Mouse (Mus musculus): ENCODE measurements around the gene Hist1h3a.
"Not testable (repeated sequence)": the region's sequence is repeated elsewhere in the genome, so short reads cannot be mapped to it uniquely, and the experiment has no call there.

The Hist1h3a gene

GRCm38 (mm10) chr13:23740910-23741309 lies 21.3 kb downstream of the Hist1h3a start:
- DNase-seq = no peak

DNA sequence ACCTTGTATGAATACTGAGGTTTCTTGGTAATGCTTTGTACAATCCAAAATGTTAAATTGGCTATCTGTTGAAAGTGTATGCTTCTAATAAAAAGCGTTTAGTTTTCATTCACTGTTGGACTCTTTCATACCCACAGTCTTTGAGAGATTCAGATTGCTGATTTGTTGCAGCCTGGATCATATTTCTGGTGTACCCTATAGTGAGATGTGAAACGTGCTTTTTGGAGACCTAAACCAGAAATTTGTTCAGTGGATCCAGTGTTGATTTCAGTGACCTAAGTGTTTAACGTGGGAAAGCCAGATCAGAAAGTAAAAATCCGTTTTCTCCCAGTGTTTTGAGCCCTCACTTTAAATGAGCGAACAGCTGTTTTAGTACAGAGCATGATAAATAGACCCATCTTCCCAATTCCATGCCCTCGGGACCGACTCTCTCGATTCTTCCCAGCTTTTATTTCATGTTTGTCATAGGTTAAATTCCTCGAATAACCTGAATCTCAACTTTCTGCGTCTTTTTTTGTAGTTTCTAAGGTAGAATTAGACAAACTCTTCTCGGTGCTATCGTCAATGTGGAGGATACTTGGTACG lies 21.8 kb downstream of the Hist1h3a start:
- no peak for DNase-seq

GRCm38 (mm10) chr13:23739922-23740252 lies 22.3 kb downstream of the Hist1h3a start:
- DNase-seq = no peak

GRCm38 (mm10) chr13:23739069-23739921 lies 22.9 kb downstream of the Hist1h3a start:
- DNase-seq = peak; percentile 97 to 98

DNA sequence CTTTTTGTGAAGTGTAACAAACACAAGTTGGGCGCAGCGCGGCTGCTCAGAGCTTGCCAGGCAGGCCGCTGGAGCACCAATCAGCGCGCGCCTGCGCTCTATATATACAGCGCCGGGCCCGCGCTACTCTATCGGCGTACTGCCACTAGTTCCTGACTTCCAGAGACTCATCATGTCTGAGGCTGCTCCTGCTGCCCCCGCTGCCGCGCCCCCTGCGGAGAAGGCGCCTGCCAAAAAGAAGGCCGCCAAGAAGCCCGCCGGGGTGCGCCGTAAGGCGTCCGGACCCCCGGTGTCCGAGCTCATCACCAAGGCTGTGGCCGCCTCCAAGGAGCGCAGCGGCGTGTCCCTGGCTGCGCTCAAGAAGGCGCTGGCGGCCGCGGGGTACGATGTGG lies 23.5 kb downstream of the Hist1h3a start, which contains the start of gene Hist1h1c:
Gene Hist1h1c, plus strand, starts transcription at position 132 of the 392 bp plus-strand sequence.
- DNase-seq = peak; percentile 89 to 92

DNA sequence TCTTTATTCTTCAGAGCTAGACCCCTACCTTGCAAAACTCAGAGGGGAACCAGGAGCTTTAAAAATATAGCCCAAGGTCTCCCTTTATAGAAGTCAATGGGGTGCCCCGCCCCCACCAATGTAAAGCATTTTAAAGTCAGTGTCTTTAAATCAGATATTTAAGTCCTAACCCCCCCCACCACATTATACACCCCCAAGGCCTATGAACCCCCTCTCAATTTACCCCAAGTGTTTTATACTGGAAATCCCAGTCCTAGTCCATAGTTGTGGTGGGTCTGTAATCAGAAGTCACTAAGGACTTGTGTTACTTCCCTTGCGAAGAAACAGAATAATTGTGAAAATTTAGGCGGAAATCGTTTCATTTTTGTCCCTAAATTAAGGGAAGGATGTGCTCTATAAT lies 24.1 kb downstream of the Hist1h3a start:
- DNase-seq = no peak

GRCm38 (mm10) chr13:23737091-23737490 lies 25.1 kb downstream of the Hist1h3a start:
- DNase-seq = no peak

DNA sequence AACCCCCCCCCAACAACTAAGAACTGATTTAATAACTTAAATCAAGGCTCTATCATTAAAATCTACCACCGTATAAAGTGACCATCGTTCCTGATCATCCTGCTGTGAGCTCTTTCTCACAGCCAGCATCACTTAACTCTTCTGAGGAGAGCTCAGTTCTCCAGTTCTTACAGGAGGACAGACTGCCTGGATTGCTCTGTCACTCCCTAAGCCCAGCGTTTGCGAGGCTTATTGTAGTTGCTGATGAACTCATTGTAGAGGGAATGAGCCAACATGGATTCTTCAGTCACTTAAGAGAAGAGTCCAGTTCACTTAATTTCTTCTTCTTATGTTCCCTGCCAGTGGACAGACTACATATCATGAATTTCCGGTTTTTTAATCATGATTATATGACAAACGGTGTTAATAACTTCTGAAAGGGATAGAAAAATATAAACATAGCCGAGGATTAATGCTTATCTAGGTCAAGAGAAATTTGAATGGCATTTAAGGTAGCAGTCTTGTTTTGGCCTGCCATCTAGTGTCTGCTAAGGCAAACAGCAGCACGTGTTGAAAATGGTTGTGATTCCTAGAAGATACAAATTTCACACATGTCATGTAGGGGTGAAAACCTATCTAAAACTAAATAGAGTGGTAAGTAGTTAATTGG lies 29.9 kb downstream of the Hist1h3a start:
- DNase-seq = peak in 1 of 2 experiments; percentile 41

DNA sequence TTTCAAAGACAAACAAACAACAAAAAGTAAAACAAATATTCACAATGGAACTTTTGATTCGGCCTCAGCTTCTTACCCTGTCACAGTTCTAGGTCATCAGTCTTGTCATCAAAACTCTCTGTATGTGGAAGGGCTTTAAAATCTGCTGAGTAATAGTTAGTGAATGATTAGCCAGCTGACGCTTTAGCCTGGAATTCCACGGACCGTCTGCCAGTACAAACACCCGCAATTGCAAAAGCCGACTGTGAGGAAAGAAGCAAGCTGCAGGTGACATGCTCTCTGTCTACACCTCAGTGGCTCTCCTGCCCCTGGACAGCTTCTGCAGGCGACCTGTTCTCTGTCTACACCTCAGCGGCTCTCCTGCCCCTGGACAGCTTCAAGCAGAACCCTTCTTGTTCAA lies 31.7 kb downstream of the Hist1h3a start:
- peak; percentile 73 to 90 for DNase-seq

DNA sequence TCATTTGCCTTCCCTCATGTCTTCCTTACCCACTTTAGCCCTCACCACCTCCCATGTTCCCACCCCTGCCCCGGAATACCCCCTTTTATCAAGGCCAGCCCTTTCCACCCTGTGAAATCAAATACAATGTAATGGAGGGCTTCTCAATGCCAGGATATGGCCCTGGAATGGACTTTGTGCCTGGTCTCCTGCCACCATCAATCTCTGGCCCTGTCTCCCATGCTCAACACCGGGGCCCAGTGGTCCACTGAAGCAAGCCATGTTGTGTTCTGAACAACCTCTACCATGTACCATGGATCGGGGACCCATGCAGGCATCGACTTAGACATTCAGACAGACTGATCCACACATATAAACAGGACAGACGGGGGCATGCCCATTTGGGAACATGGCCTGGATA lies 32.5 kb downstream of the Hist1h3a start:
- no peak for DNase-seq

- no peak for DNase-seq
Observed at GRCm38 (mm10) chr13:23729192-23729525, 33.0 kb downstream of the Hist1h3a start.

DNA sequence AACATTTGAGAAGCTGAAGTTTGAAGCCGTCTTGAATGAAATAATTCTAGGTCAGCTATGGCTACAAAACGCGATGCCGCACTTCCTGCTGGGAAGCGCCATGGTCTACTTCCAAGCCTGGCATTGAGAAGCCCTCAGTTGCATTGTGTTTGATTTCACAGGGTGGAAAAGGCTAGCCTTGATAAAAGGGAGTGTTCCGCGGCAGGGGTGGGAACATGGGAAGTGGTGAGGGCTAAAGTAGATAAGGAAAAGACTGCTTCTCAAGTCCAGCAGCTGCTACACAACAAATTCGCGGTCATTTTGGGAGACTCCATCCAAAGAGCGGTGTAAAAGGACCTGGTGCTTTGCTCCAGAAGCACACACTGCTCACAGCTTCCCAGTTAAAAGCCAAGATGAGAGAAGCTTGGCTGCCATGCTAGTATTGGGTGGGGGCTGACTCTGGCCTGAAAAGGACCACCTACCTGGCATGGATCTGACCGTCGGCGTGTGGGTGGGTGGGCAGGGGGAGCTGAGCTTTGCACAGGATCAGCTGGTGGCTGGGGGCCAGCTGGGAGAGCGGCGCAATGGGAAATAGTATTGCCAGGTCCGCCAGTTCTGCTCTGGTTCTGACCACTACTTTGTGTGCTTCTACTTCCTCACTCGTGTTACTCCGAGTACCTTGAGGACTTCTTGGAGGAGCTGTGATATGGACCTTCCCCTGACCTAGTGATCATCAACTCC lies 33.6 kb downstream of the Hist1h3a start:
- DNase-seq = no peak

DNA sequence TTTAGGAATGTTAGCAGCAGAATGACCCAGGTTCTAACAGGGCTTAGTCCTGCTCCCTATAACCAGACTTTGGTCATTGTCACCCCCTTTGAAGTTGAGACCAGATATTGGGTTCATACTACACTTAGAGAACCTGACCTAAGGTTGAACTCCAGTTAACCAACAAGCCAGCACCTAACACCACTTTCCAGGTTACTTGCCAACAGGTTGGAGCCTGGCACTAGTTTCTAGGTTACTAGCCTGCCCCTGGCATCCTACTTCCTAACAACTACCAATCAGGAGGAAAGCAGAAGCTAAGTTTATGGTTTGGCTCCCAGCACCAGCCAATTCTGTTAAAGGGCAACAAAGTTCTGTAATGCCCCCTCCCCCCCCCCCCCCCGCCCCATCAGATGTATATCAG lies 37.0 kb downstream of the Hist1h3a start:
- no peak for DNase-seq

GRCm38 (mm10) chr13:23724239-23724638 lies 37.9 kb downstream of the Hist1h3a start:
- DNase-seq = no peak

DNA sequence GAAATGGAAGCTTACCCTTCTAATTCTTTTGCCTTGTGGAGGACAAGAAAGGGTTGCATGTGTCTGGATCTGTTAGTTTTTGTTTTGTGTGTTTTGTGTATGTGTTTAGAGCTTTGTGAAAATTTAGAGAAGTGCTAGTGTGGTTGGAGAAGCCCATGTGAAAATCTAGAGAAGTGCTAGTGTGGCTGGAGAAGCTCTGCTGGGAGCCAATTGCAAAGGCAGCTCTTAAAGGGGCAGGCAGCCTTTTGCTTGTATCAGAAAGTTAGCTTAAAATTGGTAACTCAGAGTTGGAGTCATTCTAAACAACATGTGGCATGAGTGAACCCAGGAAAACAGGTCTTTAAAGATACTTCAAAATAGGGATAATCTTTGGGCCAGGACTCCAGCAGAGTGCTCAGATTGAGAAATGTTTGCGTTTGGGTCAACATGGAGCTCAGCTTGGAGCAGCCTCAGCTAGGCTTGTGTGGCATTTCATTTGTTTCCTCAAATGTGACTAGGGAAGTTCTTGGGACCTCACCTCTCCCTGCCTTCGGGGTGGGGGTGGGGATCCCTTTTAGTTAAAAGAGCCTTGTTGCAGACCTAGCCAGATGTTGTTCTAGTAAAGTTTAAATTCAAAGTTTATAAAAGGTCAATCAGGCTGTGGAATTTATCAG lies 44.5 kb downstream of the Hist1h3a start:
- DNase-seq = not testable (repeated sequence)

- DNase-seq = no peak
Observed at GRCm38 (mm10) chr13:23717176-23717575, 45.0 kb downstream of the Hist1h3a start.

DNA sequence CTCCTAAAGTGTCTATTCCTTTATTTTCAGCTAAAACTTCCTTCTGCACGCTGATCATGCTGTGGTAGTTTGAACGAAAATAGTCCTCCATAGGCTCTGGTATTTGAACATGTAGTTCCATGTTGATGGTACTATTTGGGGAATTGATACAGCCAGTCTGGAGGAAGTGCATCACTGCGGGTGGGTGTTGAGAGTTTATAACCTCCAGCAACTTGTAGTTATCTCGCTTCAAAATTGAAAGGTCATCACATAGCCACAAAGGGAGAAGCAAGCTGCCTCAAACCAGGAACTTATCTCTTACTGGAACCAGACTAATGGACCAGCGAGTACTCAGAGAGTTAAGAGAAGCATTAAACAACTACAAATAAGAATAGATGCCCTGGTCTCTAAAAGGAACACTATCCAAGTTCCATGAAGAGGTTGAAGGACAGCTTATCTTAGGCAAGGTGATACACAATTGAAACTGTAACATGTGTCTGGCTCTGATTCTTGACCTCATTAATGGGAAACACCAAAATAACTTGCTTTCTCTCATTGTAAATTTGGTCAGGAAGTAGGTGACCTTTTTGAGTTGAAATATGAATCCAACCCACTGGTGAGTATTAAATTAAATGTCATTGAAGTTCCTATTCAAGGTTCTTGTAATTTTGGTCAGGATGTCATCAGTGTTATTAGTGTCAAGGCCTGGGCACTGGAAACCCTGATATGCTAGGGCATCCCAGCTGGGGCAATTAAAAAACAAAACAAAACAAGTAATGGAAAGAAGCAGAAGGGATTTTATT lies 45.7 kb downstream of the Hist1h3a start:
- peak in 1 of 2 experiments; percentile 0 for DNase-seq

Data from kidney, adult 8-10 months (tissue).